Mouse (Mus musculus): ENCODE data around the gene Ddx5. TPM values are rescaled to one million over a fixed set of nuclear protein-coding genes. Genes with fewer than 3 reads are reported as not detected.

Gene Ddx5
- polyA plus RNA-seq, 1 experiment from 2014 or later = 507 TPM

GRCm38 (mm10) chr11:106736614-106737013, 52.4 kb downstream of the Ddx5 start:
- ATAC-seq (ENCODE audit: low FRiP score) = no peak
- 38% methylated on average over 3 of the region's 3 CpGs for WGBS
- Histone ChIP-seq H3K4me2 (peak overlapping the region; percentile 10; the same call in 1 of the 2 replicates), H3K4me3 (replicated peaks) (no peak overlapping the region), H3K27me3 (0 out of 2 replicates have a peak, but pooled peaks cover 4% of the 10 kb centered on the region), H3K27ac (peak overlapping the region; percentile 84; the same call in 1 of the 2 replicates), H3K36me3 (replicated peaks) (no peaks in the 10 kb centered on the region), H3K9me3 (no peaks in the 10 kb centered on the region), H3K4me1 (peaks cover 21% of the 10 kb centered on the region), H3K9ac (0 out of 2 replicates have a peak overlapping the region, but pooled peaks have one; percentile 29)

GRCm38 (mm10) chr11:106730714-106731113, 58.3 kb downstream of the Ddx5 start:
- H3K27me3 ChIP-seq = no peaks in the 10 kb centered on the region
- peaks cover 8% of the 10 kb centered on the region; the same call in 1 of the 2 replicates for H3K4me1 ChIP-seq
- 94% methylated on average over 4 of the region's 4 CpGs for WGBS
- no peak overlapping the region for H3K9ac ChIP-seq
- H3K9me3 ChIP-seq = no peaks in the 10 kb centered on the region
- H3K27ac ChIP-seq = no peak overlapping the region
- no peak for ATAC-seq (ENCODE audit: low FRiP score)
- no peak overlapping the region for H3K4me3 ChIP-seq (replicated peaks)
- H3K36me3 ChIP-seq (replicated peaks) = no peaks in the 10 kb centered on the region
- H3K4me2 ChIP-seq = no peak overlapping the region

Small RNA genes lying within 50 kb of the gene (microRNA-seq; reads per million reads assigned to microRNA genes)
- gene Gm25994 = not detected
- gene Mir3064 = 12.1 reads per million, percentile 29 among the genes with 10 or more reads in this experiment

Other genes with a start within 250 kb of the Ddx5 start
- gene Tex2, start 175.8 kb downstream of the Ddx5 start, polyA plus RNA-seq (2016; fragmentation: Nextera tagmentation; extraction: Ambion mirVana) = 10.5 and 10.7 TPM in 2 replicates
- gene Pecam1, start 38.6 kb downstream of the Ddx5 start, polyA plus RNA-seq (2016; fragmentation: Nextera tagmentation; extraction: Ambion mirVana) = 14.8 and 15.5 TPM in 2 replicates
- gene Milr1, start 38.0 kb downstream of the Ddx5 start, polyA plus RNA-seq (2016; fragmentation: Nextera tagmentation; extraction: Ambion mirVana) = 0.91 and 0.95 TPM in 2 replicates
- 10.3 and 10.4 TPM in 2 replicates for gene Polg2, start 9.6 kb downstream of the Ddx5 start, polyA plus RNA-seq (2016; fragmentation: Nextera tagmentation; extraction: Ambion mirVana)
- gene Cep95, start 67 bp upstream of the Ddx5 start, polyA plus RNA-seq (2016; fragmentation: Nextera tagmentation; extraction: Ambion mirVana) = 25.4 and 27.0 TPM in 2 replicates
- 17.3 and 18.3 TPM in 2 replicates for gene Smurf2, start 131.5 kb upstream of the Ddx5 start, polyA plus RNA-seq (2016; fragmentation: Nextera tagmentation; extraction: Ambion mirVana)
- gene Kpna2, start 210.4 kb upstream of the Ddx5 start, polyA plus RNA-seq (2016; fragmentation: Nextera tagmentation; extraction: Ambion mirVana) = 567 and 599 TPM in 2 replicates
- 2.4 and 3.1 TPM in 2 replicates for gene 1810010H24Rik, start 236.5 kb upstream of the Ddx5 start, polyA plus RNA-seq (2016; fragmentation: Nextera tagmentation; extraction: Ambion mirVana)

All from forebrain, embryonic 12.5 days (tissue).